Mouse (Mus musculus) liver, adult 2 months (tissue): ENCODE results near the gene Adal.

Source experiments
- CTCF ChIP-seq: fragments of 200-500 bp; IDR thresholded peaks from 2 replicates; pipeline ENCODE4 v1.5.1; 2011; ENCODE audit warnings: low read depth, low read length, control low read depth
- POLR2A ChIP-seq: fragments of 200-500 bp; IDR thresholded peaks from 2 replicates; pipeline ENCODE4 v1.6.1; 2011; ENCODE audit warnings: low read length, control low read depth; ENCODE audit not compliant: insufficient read depth; ENCODE audit errors: extremely low read depth

DNA sequence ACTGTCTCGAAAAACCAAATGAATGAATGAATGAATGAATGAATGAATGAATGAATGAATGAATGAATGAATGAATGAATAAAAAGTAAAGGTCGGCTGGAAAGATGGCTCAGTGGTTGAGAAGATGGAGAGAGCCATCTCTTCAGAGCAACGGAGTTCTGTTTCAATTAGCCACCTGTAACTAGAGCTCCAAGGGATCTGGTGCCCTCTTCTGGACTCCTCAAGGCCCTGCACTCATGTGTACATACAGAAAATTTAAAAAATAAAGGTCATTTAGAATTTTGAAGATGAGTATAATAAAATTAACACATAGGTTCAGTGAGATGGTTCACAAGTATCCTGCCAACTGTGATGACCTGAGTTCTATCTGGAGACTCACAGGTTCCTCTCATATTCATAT, 12.9 kb downstream of the Adal start:
- TF ChIP-seq CTCF (peak; percentile 36; the same call in 1 of the 2 replicates), POLR2A (no peak)
